Mouse (Mus musculus) E14TG2a.4 (cell line): ENCODE measurements around the gene Ankrd9.

Experiments used
- CTCF ChIP-seq: conservative IDR thresholded peaks from 2 replicates; pipeline ENCODE4 v1.5.1; 2014; ENCODE audit warnings: low read length
- NANOG ChIP-seq: IDR thresholded peaks from 2 replicates; pipeline ENCODE4 v1.6.1; 2014; ENCODE audit warnings: borderline replicate concordance, low read length, mixed read lengths
- POU5F1 ChIP-seq: IDR thresholded peaks from 2 replicates; pipeline ENCODE4 v1.6.1; 2014; ENCODE audit warnings: low read length, borderline replicate concordance

GRCm38 (mm10) chr12:110985141-110985540 is 6.3 kb upstream of the Ankrd9 start:
- TF ChIP-seq CTCF (no peak), POU5F1 (no peak), NANOG (no peak)
